Mouse (Mus musculus): Measurements from ENCODE around the gene Gtf2ird2.

- TF ChIP-seq CTCF (IDR thresholded peaks at IDR 0.05; ENCODE audit: control insufficient read depth, insufficient read depth, insufficient replicate concordance, low read depth, low read length) (no peak), POLR2A (IDR thresholded peaks at IDR 0.05; ENCODE audit: control insufficient read depth, low read depth, low read length) (no peak)
Measured at GRCm38 (mm10) chr5:134144986-134145385, 38.8 kb upstream of the Gtf2ird2 start.
